Mouse (Mus musculus): ENCODE data around the gene Ankrd17.

DNA sequence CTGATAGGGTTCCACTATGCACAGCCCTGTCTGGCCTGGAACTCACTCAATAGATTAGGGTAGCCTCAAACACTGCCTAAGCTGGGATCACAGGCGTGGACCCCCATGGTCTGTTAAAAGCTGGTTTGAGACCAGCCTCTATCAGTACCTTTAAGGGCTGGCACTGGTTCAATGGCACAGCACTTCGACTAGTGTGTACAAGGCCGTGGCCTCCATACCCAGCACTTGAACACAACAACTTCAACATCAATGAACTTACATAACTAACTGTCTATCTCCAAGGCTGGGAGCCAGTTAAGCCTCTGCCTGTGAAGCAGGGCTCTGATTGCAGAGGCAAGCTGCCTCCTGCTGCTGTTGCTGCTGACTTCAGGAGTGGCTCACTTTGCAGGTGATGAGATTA is 148.6 kb downstream of the Ankrd17 start:
- no peak for TF ChIP-seq POLR2A (IDR thresholded peaks at IDR 0.05; ENCODE audit: control insufficient read depth, extremely low read depth, insufficient read depth, low read length, poor library complexity)
- no peak for TF ChIP-seq CTCF (IDR thresholded peaks at IDR 0.05; ENCODE audit: borderline replicate concordance, control insufficient read depth, extremely low read depth, insufficient read depth, low read length, poor library complexity)

All from thymus, adult 2 months (tissue).